Mouse (Mus musculus): Measurements from ENCODE around the gene Abraxas2. TPM values are rescaled to one million over a fixed set of nuclear protein-coding genes. Genes with fewer than 3 reads are reported as not detected.

The Abraxas2 gene
- polyA plus RNA-seq, 1 experiment from 2014 or later = 43.5 TPM

- Histone ChIP-seq H3K36me3 (ENCODE audit: poor library complexity, severe bottlenecking) (peaks cover 6% of the 10 kb centered on the region), H3K4me2 (no peak overlapping the region), H3K9me3 (replicated peaks) (0 out of 2 replicates have a peak, but pooled peaks cover 4% of the 10 kb centered on the region), H3K4me3 (no peak overlapping the region), H3K4me1 (peaks cover 3% of the 10 kb centered on the region; the same call in 1 of the 2 replicates), H3K27ac (no peak overlapping the region), H3K9ac (no peak overlapping the region), H3K27me3 (no peaks in the 10 kb centered on the region)
- no peak for ATAC-seq
- WGBS = 91% methylated on average over 5 of the region's 5 CpGs
Observed at GRCm38 (mm10) chr7:132890201-132890600, 31.2 kb downstream of the Abraxas2 start.

GRCm38 (mm10) chr7:132891561-132892310 is 32.7 kb downstream of the Abraxas2 start:
- 85% methylated on average over 5 of the region's 5 CpGs for WGBS
- no peak overlapping the region for H3K4me3 ChIP-seq
- ATAC-seq = no peak

GRCm38 (mm10) chr7:132892311-132892661 is 33.3 kb downstream of the Abraxas2 start:
- ATAC-seq = no peak
- Histone ChIP-seq H3K27me3 (no peaks in the 10 kb centered on the region), H3K4me1 (peaks cover 4% of the 10 kb centered on the region; the same call in 1 of the 2 replicates), H3K4me3 (no peak overlapping the region), H3K36me3 (ENCODE audit: poor library complexity, severe bottlenecking) (no peaks in the 10 kb centered on the region), H3K9me3 (replicated peaks) (peaks cover 4% of the 10 kb centered on the region; the same call in 1 of the 2 replicates), H3K9ac (no peak overlapping the region), H3K4me2 (no peak overlapping the region), H3K27ac (no peak overlapping the region)
- 79% methylated on average over 4 of the region's 4 CpGs for WGBS

More at GRCm38 (mm10) chr7:132891561-132892310, 32.7 kb downstream of the Abraxas2 start:
- Histone ChIP-seq H3K27me3 (no peaks in the 10 kb centered on the region), H3K9me3 (replicated peaks) (0 out of 2 replicates have a peak, but pooled peaks cover 4% of the 10 kb centered on the region), H3K27ac (no peak overlapping the region), H3K4me1 (peaks cover 4% of the 10 kb centered on the region; the same call in 1 of the 2 replicates), H3K9ac (no peak overlapping the region), H3K4me2 (no peak overlapping the region), H3K36me3 (ENCODE audit: poor library complexity, severe bottlenecking) (no peaks in the 10 kb centered on the region)

GRCm38 (mm10) chr7:132892806-132893205 is 33.8 kb downstream of the Abraxas2 start:
- ATAC-seq = no peak
- Histone ChIP-seq H3K27me3 (no peaks in the 10 kb centered on the region), H3K9ac (no peak overlapping the region), H3K4me3 (no peak overlapping the region), H3K9me3 (replicated peaks) (peaks cover 4% of the 10 kb centered on the region; the same call in 1 of the 2 replicates), H3K36me3 (ENCODE audit: poor library complexity, severe bottlenecking) (no peaks in the 10 kb centered on the region), H3K27ac (no peak overlapping the region), H3K4me2 (no peak overlapping the region), H3K4me1 (peaks cover 4% of the 10 kb centered on the region; the same call in 1 of the 2 replicates)
- WGBS = 88% methylated on average over 7 of the region's 7 CpGs

- 83% methylated on average over 1 of the region's 1 CpGs for WGBS
- H3K9ac ChIP-seq = no peak overlapping the region
- H3K27ac ChIP-seq = no peak overlapping the region
- ATAC-seq = no peak
- peaks cover 4% of the 10 kb centered on the region; the same call in 1 of the 2 replicates for H3K4me1 ChIP-seq
- H3K4me3 ChIP-seq = no peak overlapping the region
- H3K4me2 ChIP-seq = no peak overlapping the region
- no peaks in the 10 kb centered on the region for H3K27me3 ChIP-seq
- peaks cover 10% of the 10 kb centered on the region for H3K9me3 ChIP-seq (replicated peaks)
- H3K36me3 ChIP-seq (ENCODE audit: poor library complexity, severe bottlenecking) = no peaks in the 10 kb centered on the region
Observed at GRCm38 (mm10) chr7:132893336-132893735, 34.3 kb downstream of the Abraxas2 start.

- no peaks in the 10 kb centered on the region for H3K27me3 ChIP-seq
- H3K27ac ChIP-seq = no peak overlapping the region
- no peaks in the 10 kb centered on the region for H3K36me3 ChIP-seq (ENCODE audit: poor library complexity, severe bottlenecking)
- no peak for ATAC-seq
- H3K4me1 ChIP-seq = peaks cover 4% of the 10 kb centered on the region; the same call in 1 of the 2 replicates
- 69% methylated on average over 7 of the region's 7 CpGs for WGBS
- no peak overlapping the region for H3K9ac ChIP-seq
- H3K9me3 ChIP-seq (replicated peaks) = peaks cover 10% of the 10 kb centered on the region
- H3K4me2 ChIP-seq = no peak overlapping the region
- no peak overlapping the region for H3K4me3 ChIP-seq
Observed at GRCm38 (mm10) chr7:132894841-132895555, 36.0 kb downstream of the Abraxas2 start.

GRCm38 (mm10) chr7:132896206-132896815 is 37.3 kb downstream of the Abraxas2 start:
- no peak for ATAC-seq
- H3K9ac ChIP-seq = no peak overlapping the region
- no peak overlapping the region for H3K27ac ChIP-seq
- H3K4me2 ChIP-seq = no peak overlapping the region
- no peak overlapping the region for H3K4me3 ChIP-seq
- H3K27me3 ChIP-seq = no peaks in the 10 kb centered on the region
- no peaks in the 10 kb centered on the region for H3K36me3 ChIP-seq (ENCODE audit: poor library complexity, severe bottlenecking)
- H3K4me1 ChIP-seq = peaks cover 4% of the 10 kb centered on the region; the same call in 1 of the 2 replicates
- H3K9me3 ChIP-seq (replicated peaks) = peaks cover 10% of the 10 kb centered on the region
- 90% methylated on average over 9 of the region's 9 CpGs for WGBS

GRCm38 (mm10) chr7:132897258-132897657 is 38.2 kb downstream of the Abraxas2 start:
- Histone ChIP-seq H3K4me2 (no peak overlapping the region), H3K4me3 (no peak overlapping the region), H3K9me3 (replicated peaks) (peaks cover 10% of the 10 kb centered on the region), H3K27me3 (no peaks in the 10 kb centered on the region), H3K27ac (no peak overlapping the region), H3K9ac (no peak overlapping the region), H3K4me1 (peaks cover 4% of the 10 kb centered on the region; the same call in 1 of the 2 replicates), H3K36me3 (ENCODE audit: poor library complexity, severe bottlenecking) (no peaks in the 10 kb centered on the region)
- ATAC-seq = no peak
- 83% methylated on average over 10 of the region's 10 CpGs for WGBS

- WGBS = 88% methylated on average over 2 of the region's 2 CpGs
- H3K9me3 ChIP-seq (replicated peaks) = peaks cover 10% of the 10 kb centered on the region
- no peak overlapping the region for H3K9ac ChIP-seq
- no peak for ATAC-seq
- H3K4me3 ChIP-seq = no peak overlapping the region
- H3K4me1 ChIP-seq = peaks cover 4% of the 10 kb centered on the region; the same call in 1 of the 2 replicates
- no peak overlapping the region for H3K27ac ChIP-seq
- H3K27me3 ChIP-seq = no peaks in the 10 kb centered on the region
- no peak overlapping the region for H3K4me2 ChIP-seq
- H3K36me3 ChIP-seq (ENCODE audit: poor library complexity, severe bottlenecking) = no peaks in the 10 kb centered on the region
Observed at GRCm38 (mm10) chr7:132898234-132898633, 39.2 kb downstream of the Abraxas2 start.

- ATAC-seq = no peak
- WGBS = 51% methylated on average over 2 of the region's 2 CpGs
Observed at GRCm38 (mm10) chr7:132900826-132901531, 42.0 kb downstream of the Abraxas2 start.

GRCm38 (mm10) chr7:132903796-132904195 is 44.8 kb downstream of the Abraxas2 start:
- H3K9me3 ChIP-seq (replicated peaks) = no peaks in the 10 kb centered on the region
- 83% methylated on average over 3 of the region's 3 CpGs for WGBS
- no peak overlapping the region for H3K4me2 ChIP-seq
- H3K36me3 ChIP-seq (ENCODE audit: poor library complexity, severe bottlenecking) = no peaks in the 10 kb centered on the region
- no peak overlapping the region for H3K4me3 ChIP-seq
- H3K27ac ChIP-seq = no peak overlapping the region
- H3K27me3 ChIP-seq = no peaks in the 10 kb centered on the region
- no peaks in the 10 kb centered on the region for H3K4me1 ChIP-seq
- no peak overlapping the region for H3K9ac ChIP-seq
- ATAC-seq = no peak

More at GRCm38 (mm10) chr7:132900826-132901531, 42.0 kb downstream of the Abraxas2 start:
- Histone ChIP-seq H3K36me3 (ENCODE audit: poor library complexity, severe bottlenecking) (no peaks in the 10 kb centered on the region), H3K4me2 (no peak overlapping the region), H3K9ac (no peak overlapping the region), H3K9me3 (replicated peaks) (peaks cover 6% of the 10 kb centered on the region), H3K27me3 (no peaks in the 10 kb centered on the region), H3K4me1 (no peaks in the 10 kb centered on the region), H3K27ac (no peak overlapping the region), H3K4me3 (no peak overlapping the region)

All from forebrain, embryonic 13.5 days (tissue).